12 mouse cellular contexts compared by ENCODE assay signal in genomic region chr7:99133811-99134402, GRCm38 (mm10). TPM values are rescaled to one million over a fixed set of nuclear protein-coding genes. Genes with fewer than 3 reads are reported as not detected.
DNase-seq lines count a peak whose midpoint lies in the region; ATAC-seq and TF ChIP-seq lines count a peak whose summit lies in the region.
"Had no signal": no experiment of that assay in that cellular context is flagged by ENCODE, and none has a peak within 500 bp of the region (broad histone marks: within the 10 kb centered on the region; RNA-seq: fewer than 3 reads in every experiment).

No protein-coding gene starts in this region.

- no peaks in the 10 kb centered on the region for H3K9me3 ChIP-seq in heart, postnatal 0 days (replicated peaks; ENCODE audit: control insufficient read depth, low read length)
- H3K9me3 ChIP-seq in lung, embryonic 16.5 days (ENCODE audit: control insufficient read depth, low read length), result no peaks in the 10 kb centered on the region
- H3K9me3 ChIP-seq in lung, postnatal 0 days (ENCODE audit: low read length), result no peaks in the 10 kb centered on the region
- no peaks in the 10 kb centered on the region for H3K9me3 ChIP-seq in stomach, postnatal 0 days (ENCODE audit: control insufficient read depth, low read length)
- H3K9me3 ChIP-seq in midbrain, embryonic 14.5 days (ENCODE audit: control insufficient read depth, low read length), result no peaks in the 10 kb centered on the region
- H3K9me3 ChIP-seq: embryonic facial prominence, embryonic 15.5 days; limb, embryonic 13.5 days had no signal

- no peaks in the 10 kb centered on the region for H3K36me3 ChIP-seq in heart, postnatal 0 days (replicated peaks; ENCODE audit: control insufficient read depth, insufficient read depth, low read length)
- no peaks in the 10 kb centered on the region for H3K36me3 ChIP-seq in lung, embryonic 16.5 days (ENCODE audit: control insufficient read depth, insufficient read depth, low read length)
- H3K36me3 ChIP-seq in lung, postnatal 0 days (ENCODE audit: insufficient read depth, low read length), result no peaks in the 10 kb centered on the region
- H3K36me3 ChIP-seq in stomach, postnatal 0 days (ENCODE audit: control insufficient read depth, insufficient read depth, low read length), result no peaks in the 10 kb centered on the region
- no peaks in the 10 kb centered on the region for H3K36me3 ChIP-seq in midbrain, embryonic 14.5 days (ENCODE audit: control insufficient read depth, insufficient read depth, low read length)
- H3K36me3 ChIP-seq: embryonic facial prominence, embryonic 15.5 days; limb, embryonic 13.5 days had no signal

- no peaks in the 10 kb centered on the region for H3K27me3 ChIP-seq in heart, postnatal 0 days (ENCODE audit: control insufficient read depth, insufficient read depth, low read length)
- H3K27me3 ChIP-seq in lung, embryonic 16.5 days (ENCODE audit: control insufficient read depth, insufficient read depth, low read depth, low read length), result no peaks in the 10 kb centered on the region
- H3K27me3 ChIP-seq in lung, postnatal 0 days (replicated peaks; ENCODE audit: insufficient read depth, low read length), result no peaks in the 10 kb centered on the region
- H3K27me3 ChIP-seq in stomach, postnatal 0 days (ENCODE audit: control insufficient read depth, insufficient read depth, low read length), result no peaks in the 10 kb centered on the region
- no peaks in the 10 kb centered on the region for H3K27me3 ChIP-seq in midbrain, embryonic 14.5 days (ENCODE audit: control insufficient read depth, insufficient read depth, low read length)
- H3K27me3 ChIP-seq: embryonic facial prominence, embryonic 15.5 days; limb, embryonic 13.5 days had no signal

- peaks cover 9% of the 10 kb centered on the region; the same call in 1 of the 2 replicates for H3K4me1 ChIP-seq in heart, postnatal 0 days (ENCODE audit: control insufficient read depth, insufficient read depth)
- H3K4me1 ChIP-seq in lung, embryonic 16.5 days (replicated peaks; ENCODE audit: control insufficient read depth, insufficient read depth, low read length), result peaks cover 23% of the 10 kb centered on the region
- peaks cover 24% of the 10 kb centered on the region; the same call in 1 of the 2 replicates for H3K4me1 ChIP-seq in lung, postnatal 0 days (ENCODE audit: insufficient read depth, low read depth, low read length)
- H3K4me1 ChIP-seq in stomach, postnatal 0 days (replicated peaks; ENCODE audit: control insufficient read depth, insufficient read depth), result no peaks in the 10 kb centered on the region
- no peaks in the 10 kb centered on the region for H3K4me1 ChIP-seq in midbrain, embryonic 14.5 days (ENCODE audit: control insufficient read depth, insufficient read depth, low read length)

- DNase-seq in heart, postnatal 0 days (ENCODE audit: low spot score), result no peak
- no peak for DNase-seq in heart, postnatal 14 days
- DNase-seq in lung, postnatal 14 days, result no peak
- DNase-seq in lung, postnatal 0 days (ENCODE audit: low spot score), result peak; percentile 84
- no peak for DNase-seq in stomach, postnatal 0 days (ENCODE audit: low spot score)
- DNase-seq in embryo, embryonic 10 days (ENCODE audit: low spot score), result no peak
- no peak for DNase-seq in midbrain, embryonic 14.5 days
- DNase-seq: cerebellum, adult 9-11 months had no signal

- no peak overlapping the region for H3K4me3 ChIP-seq in heart, postnatal 0 days (ENCODE audit: low read depth, low read length)
- H3K4me3 ChIP-seq in lung, embryonic 16.5 days (ENCODE audit: low read length), result no peak overlapping the region
- H3K4me3 ChIP-seq in lung, postnatal 0 days (ENCODE audit: low read depth, low read length), result no peak overlapping the region
- no peak overlapping the region for H3K4me3 ChIP-seq in stomach, postnatal 0 days (ENCODE audit: low read depth, low read length)
- H3K4me3 ChIP-seq in midbrain, embryonic 14.5 days (replicated peaks; ENCODE audit: low read depth, low read length), result no peak overlapping the region
- H3K4me3 ChIP-seq: embryonic facial prominence, embryonic 15.5 days; limb, embryonic 13.5 days had no signal

- intact Hi-C loops in heart, postnatal 14 days (cut with DNase I), result no loop called here

- peak overlapping the region; percentile 40; the same call in 1 of the 2 replicates for H3K4me2 ChIP-seq in heart, postnatal 0 days (ENCODE audit: low read depth, low read length)
- no peak overlapping the region for H3K4me2 ChIP-seq in lung, embryonic 16.5 days (ENCODE audit: low read depth, low read length)
- peak overlapping the region; percentile 36 for H3K4me2 ChIP-seq in lung, postnatal 0 days (replicated peaks; ENCODE audit: low read depth, low read length)
- H3K4me2 ChIP-seq in stomach, postnatal 0 days (replicated peaks; ENCODE audit: low read depth), result no peak overlapping the region
- no peak overlapping the region for H3K4me2 ChIP-seq in midbrain, embryonic 14.5 days (ENCODE audit: low read length)
- H3K4me2 ChIP-seq: embryonic facial prominence, embryonic 15.5 days; limb, embryonic 13.5 days had no signal

- 76% methylated on average over 8 of the region's 8 CpGs for WGBS in heart, postnatal 0 days
- 50% methylated on average over 8 of the region's 8 CpGs for WGBS in lung, embryonic 16.5 days
- 25% methylated on average over 8 of the region's 8 CpGs for WGBS in lung, postnatal 0 days
- WGBS in stomach, postnatal 0 days, result 57% methylated on average over 8 of the region's 8 CpGs
- 90% methylated on average over 8 of the region's 8 CpGs for WGBS in midbrain, embryonic 14.5 days

- peak overlapping the region; percentile 66 for H3K27ac ChIP-seq in heart, postnatal 0 days (ENCODE audit: low read depth)
- H3K27ac ChIP-seq in lung, embryonic 16.5 days (ENCODE audit: low read length), result peak overlapping the region; percentile 73
- H3K27ac ChIP-seq in lung, postnatal 0 days (ENCODE audit: low read length), result peak overlapping the region; percentile 71
- peak overlapping the region; percentile 69 for H3K27ac ChIP-seq in stomach, postnatal 0 days (replicated peaks)
- no peak overlapping the region for H3K27ac ChIP-seq in midbrain, embryonic 14.5 days (replicated peaks; ENCODE audit: low read depth, low read length)
- H3K27ac ChIP-seq: embryonic facial prominence, embryonic 15.5 days; limb, embryonic 13.5 days had no signal

- no peak for TF ChIP-seq EP300 in heart, postnatal 0 days (IDR thresholded peaks at IDR 0.05; ENCODE audit: low read depth)
- TF ChIP-seq EP300 in lung, postnatal 0 days (IDR thresholded peaks at IDR 0.05), result 0 out of 2 replicates have a peak, but pooled peaks have one; percentile 35
- no peak for TF ChIP-seq EP300 in stomach, postnatal 0 days (optimal IDR thresholded peaks at IDR 0.05)

- no peak for ATAC-seq in heart, postnatal 0 days (ENCODE audit: insufficient read depth, low read depth)
- ATAC-seq in lung, embryonic 16.5 days (ENCODE audit: low read depth), result no peak
- ATAC-seq in lung, postnatal 0 days, result peak; percentile 38
- ATAC-seq in stomach, postnatal 0 days (ENCODE audit: low FRiP score, low TSS enrichment), result no peak
- ATAC-seq in midbrain, embryonic 14.5 days (ENCODE audit: low FRiP score, low TSS enrichment), result no peak
- ATAC-seq: hindbrain, embryonic 16.5 days had no signal

- TF ChIP-seq CTCF in heart, postnatal 0 days (IDR thresholded peaks at IDR 0.05; ENCODE audit: low read depth), result no peak
- TF ChIP-seq CTCF in lung, postnatal 0 days (IDR thresholded peaks at IDR 0.05), result no peak
- TF ChIP-seq CTCF in stomach, postnatal 0 days (IDR thresholded peaks at IDR 0.05; ENCODE audit: low read depth), result no peak

- H3K9ac ChIP-seq in heart, postnatal 0 days (replicated peaks; ENCODE audit: low read depth, low read length), result no peak overlapping the region
- H3K9ac ChIP-seq in lung, embryonic 16.5 days (ENCODE audit: low read length), result no peak overlapping the region
- H3K9ac ChIP-seq in lung, postnatal 0 days (replicated peaks; ENCODE audit: low read depth), result no peak overlapping the region
- no peak overlapping the region for H3K9ac ChIP-seq in stomach, postnatal 0 days (ENCODE audit: low read length)
- no peak overlapping the region for H3K9ac ChIP-seq in midbrain, embryonic 14.5 days (replicated peaks; ENCODE audit: low read length)
- H3K9ac ChIP-seq: embryonic facial prominence, embryonic 15.5 days; limb, embryonic 13.5 days had no signal

RNA-seq across cellular contexts. Expression of gene Uvrag, which starts 7.0 kb away (rescaled TPM):
- total RNA-seq in heart, postnatal 0 days (2014; rRNA removed; ENCODE audit: low replicate concordance), result 37.2 and 38.1 TPM in 2 replicates
- 11.1 and 11.8 TPM in 2 replicates for polyA plus RNA-seq in heart, postnatal 0 days (2015; fragmentation: Nextera tagmentation; extraction: Ambion mirVana)
- total RNA-seq in heart, postnatal 14 days (2021), result 10 to 100 TPM; 28.2 to 28.3 TPM
- polyA plus RNA-seq in lung, embryonic 16.5 days (2015; fragmentation: Nextera tagmentation; extraction: Ambion mirVana), result 22.4 and 24.1 TPM in 2 replicates
- polyA plus RNA-seq in lung, postnatal 0 days (2015; fragmentation: Nextera tagmentation; extraction: Ambion mirVana), result 23.4 and 28.6 TPM in 2 replicates
- polyA plus RNA-seq in stomach, postnatal 0 days (2015; fragmentation: Nextera tagmentation; extraction: Ambion mirVana), result 9.8 and 10.7 TPM in 2 replicates
- 16.6 and 21.0 TPM in 2 replicates for polyA plus RNA-seq in midbrain, embryonic 14.5 days (2014; fragmentation: Nextera tagmentation; extraction: Ambion mirVana)

RNA-seq across cellular contexts. Expression of gene Dgat2, which starts 48.6 kb away (rescaled TPM):
- total RNA-seq in heart, postnatal 0 days (2014; rRNA removed; ENCODE audit: low replicate concordance), result 114 and 121 TPM in 2 replicates
- polyA plus RNA-seq in heart, postnatal 0 days (2015; fragmentation: Nextera tagmentation; extraction: Ambion mirVana), result 112 and 115 TPM in 2 replicates
- 100 to 1,000 TPM; 256 to 300 TPM for total RNA-seq in heart, postnatal 14 days (2021)
- 38.3 and 41.9 TPM in 2 replicates for polyA plus RNA-seq in lung, embryonic 16.5 days (2015; fragmentation: Nextera tagmentation; extraction: Ambion mirVana)
- 14.6 and 15.3 TPM in 2 replicates for polyA plus RNA-seq in lung, postnatal 0 days (2015; fragmentation: Nextera tagmentation; extraction: Ambion mirVana)
- 307 and 320 TPM in 2 replicates for polyA plus RNA-seq in stomach, postnatal 0 days (2015; fragmentation: Nextera tagmentation; extraction: Ambion mirVana)
- 15.1 and 16.6 TPM in 2 replicates for polyA plus RNA-seq in midbrain, embryonic 14.5 days (2014; fragmentation: Nextera tagmentation; extraction: Ambion mirVana)

Comparison
In these comparisons a context has a peak if more than half of its experiments do, and no peak if none do; other contexts are left out.
1. H3K4me2 ChIP-seq: peak in heart, postnatal 0 days (single experiment) and lung, postnatal 0 days (single experiment); none in lung, embryonic 16.5 days (single experiment), stomach, postnatal 0 days (single experiment) and midbrain, embryonic 14.5 days (single experiment).